Mouse (Mus musculus): ENCODE results near the gene Tmem205. TPM values are rescaled to one million over a fixed set of nuclear protein-coding genes. Genes with fewer than 3 reads are reported as not detected.

The Tmem205 gene
- total RNA-seq, 2 experiments from 2014 or later = 22.7 to 27.6 TPM

DNA sequence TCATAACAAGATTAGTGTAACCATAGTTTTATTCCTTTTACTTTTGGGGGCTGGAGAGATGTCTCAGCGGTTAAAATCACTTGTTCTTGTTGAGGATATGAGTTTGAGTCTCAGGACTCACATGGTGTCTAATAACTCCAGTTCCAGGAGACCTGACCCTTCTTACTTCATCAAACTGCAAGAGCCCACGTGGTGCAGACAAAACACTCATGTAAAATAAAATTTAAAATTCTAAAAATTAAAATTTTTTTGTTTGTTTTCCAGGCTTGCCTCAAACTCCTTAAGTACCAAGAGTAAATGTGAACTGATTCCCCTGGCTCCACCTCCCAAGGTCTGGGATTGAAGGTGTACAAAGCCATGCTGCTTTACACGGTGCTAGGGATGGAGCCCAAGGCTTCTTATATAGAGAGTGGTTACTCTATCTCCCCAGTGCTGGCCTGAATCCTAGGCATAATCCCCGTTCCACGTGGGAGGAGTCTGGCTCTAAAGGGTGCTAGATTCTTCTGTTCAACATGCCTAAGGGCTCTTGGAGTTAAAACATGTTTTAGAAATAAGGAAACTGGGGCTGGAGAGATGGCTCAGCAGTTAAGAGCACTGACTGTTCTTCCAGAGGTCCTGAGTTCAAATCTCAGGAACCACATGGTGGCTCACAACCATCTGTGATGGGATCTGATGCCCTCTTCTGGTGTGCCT is 8.5 kb downstream of the Tmem205 start:
- no peak for DNase-seq
- intact Hi-C loops (cut with DNase I) = no loop called here

DNA sequence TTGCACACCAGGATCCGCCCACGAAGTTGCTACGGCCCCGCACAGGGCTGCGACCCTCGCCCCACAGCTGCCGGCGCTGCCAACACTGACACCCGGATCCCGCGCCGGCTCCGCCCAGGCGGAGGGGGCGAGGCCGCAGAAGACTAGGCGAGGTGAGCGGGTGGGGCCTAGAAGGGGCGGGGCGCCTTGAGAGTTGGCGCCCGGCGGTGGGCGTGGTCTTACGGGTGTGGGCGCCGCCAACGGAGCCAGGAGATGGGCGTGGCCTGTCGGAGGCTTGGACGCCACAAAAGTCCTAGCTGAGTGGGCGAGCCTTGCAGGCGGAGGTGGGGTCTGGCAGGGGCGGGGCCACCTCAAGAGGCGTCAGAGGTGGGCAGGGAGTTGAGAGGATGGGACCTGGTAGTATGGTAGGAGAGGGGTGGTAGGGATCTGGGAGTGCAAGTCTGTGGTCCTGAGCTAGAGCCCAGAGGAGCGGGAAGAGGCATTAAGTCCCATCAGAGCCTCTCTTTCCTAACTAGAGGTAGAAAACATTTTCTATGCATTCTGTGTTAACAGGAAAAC is 9.2 kb downstream of the Tmem205 start, which contains the start of gene Rab3d:
Gene Rab3d, minus strand, starts transcription at position 158 of the 558 bp plus-strand sequence.
- peak; percentile 95 for DNase-seq
- intact Hi-C loops (cut with DNase I) = no loop called here

DNA sequence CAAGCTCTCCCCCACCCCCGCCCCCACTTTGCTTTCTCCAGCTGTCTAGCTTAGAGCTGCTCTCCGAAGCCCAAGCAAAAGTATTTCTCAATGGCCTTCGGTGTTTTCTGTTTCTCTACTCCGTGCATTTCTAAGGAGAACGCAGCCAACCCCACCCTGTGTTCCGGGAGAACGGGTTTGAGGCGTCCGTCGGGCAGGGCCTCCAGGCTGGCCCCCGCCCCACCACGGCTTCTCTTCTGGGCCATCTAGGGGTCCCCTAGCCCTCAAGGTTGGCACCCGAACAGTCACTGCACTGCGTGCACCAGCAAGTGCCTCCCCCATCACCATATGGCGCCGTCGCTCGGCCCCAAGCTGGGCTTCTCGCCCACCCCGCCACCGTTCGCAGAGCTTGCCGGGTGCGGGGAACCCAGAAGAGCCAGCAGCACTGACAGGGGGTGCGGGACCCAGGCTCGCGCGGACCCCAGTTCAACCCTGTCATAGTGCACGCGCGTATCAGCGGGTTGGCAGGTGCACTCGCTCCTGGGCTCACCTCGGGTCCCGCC is 9.8 kb downstream of the Tmem205 start:
- peak in 1 of 2 experiments; percentile 28 for DNase-seq
- intact Hi-C loops (cut with DNase I) = no loop called here

DNA sequence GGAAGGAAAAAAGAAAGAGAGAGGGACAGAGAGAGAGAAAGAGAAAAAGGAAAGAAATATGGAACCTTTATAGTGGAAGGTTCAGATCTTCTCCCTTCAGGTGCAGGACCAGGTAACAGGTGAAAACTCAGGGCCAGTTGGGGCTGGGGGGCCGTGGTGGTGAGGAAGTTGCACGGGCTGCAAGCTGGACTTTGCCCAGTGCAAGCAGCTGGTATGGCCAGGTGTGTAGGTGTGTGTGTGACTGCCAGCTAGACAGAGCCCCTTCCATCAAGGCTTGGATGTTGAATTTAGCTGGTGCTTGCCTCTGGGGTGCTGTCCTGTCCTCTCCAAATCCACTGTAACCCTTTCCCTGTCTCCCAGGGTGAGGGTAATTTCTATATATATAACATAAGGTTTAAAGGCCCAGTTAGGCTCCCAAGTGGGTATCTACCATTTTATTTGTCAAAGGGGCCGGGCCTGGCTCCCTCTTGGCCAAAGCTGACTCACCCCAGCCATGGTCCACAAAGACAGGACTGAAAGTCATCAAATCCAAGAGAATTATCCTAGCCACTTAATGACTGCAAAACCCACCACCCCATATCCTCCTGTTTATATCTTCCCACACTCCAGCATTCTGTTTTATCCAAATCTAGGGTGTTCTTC is 10.4 kb downstream of the Tmem205 start:
- intact Hi-C loops (cut with DNase I) = no loop called here
- no peak for DNase-seq

DNA sequence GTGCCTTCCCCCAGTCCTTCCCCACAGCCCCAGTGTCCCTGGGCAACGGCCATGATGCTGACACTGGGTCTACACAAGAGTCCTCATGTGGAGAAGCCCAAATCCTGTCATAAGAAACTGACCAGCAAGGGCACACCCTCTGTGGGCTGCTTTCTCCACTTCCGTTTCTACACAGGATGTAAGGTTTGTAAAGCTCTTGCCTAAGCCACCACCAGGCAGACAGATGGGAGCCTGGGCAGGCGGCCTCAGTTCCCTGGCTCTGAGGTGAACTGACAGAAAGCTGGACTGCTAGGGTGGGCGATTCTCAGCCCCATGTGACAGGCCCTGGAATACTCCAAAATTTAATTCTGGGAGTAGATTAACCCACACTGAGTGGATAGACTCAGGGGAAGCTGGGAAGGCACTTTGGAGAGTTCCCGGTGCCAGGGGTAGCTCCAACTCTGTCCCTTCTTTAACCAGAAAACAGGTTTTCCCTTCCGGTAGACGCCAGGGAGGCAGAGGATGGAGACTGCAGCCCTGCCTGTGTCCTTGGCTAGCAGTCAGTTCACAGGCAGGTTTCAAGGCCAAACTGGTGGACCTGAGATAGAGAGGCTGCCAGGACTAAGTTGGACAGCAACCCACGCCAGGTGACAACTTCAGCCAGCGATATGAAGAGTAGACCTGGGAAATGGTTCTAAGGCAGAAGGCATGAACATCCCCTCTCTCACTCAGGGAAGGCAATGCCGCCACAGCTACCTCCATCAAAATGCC is 17.7 kb downstream of the Tmem205 start:
- intact Hi-C loops (cut with DNase I) = no loop called here
- DNase-seq = no peak

DNA sequence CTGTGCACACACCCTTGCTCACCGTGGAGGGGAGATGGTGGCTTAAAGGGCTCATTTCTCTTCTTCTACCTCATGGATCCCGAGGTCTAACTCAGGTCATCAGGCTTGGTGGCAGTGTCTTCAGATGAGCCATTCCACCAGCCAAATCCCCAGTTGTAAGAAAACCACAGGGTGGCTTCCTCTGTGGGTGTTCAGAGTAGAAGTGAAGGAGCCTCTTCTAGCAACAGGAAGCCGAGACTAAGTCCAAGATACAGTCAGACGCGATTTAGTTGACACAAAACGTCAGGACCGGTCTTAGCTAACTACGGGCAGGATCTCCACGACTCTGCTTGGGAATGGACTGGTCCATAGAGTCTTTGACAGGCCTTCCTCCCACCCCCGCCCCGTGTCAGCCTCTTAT is 19.1 kb downstream of the Tmem205 start:
- DNase-seq = no peak
- intact Hi-C loops (cut with DNase I) = no loop called here

DNA sequence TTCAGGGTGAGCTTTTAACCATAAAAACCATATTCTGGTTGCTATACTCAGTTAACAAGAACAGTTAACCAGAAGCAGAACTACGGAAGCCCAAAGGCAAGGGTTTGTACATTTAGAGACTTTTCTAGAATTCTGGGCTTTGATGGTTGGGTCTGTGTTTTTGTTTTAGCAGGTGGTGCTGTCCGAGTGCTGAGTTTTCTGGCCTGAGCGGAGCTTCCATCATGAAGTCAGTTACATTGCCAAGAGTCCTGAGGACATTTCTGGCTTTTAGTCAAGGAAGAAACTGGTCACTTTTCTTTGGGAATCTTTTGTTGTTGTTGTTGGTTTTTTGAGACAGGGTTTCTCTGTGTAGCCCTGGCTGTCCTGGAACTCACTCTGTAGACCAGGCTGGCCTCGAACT is 23.3 kb downstream of the Tmem205 start:
- intact Hi-C loops (cut with DNase I) = no loop called here
- no peak for DNase-seq

DNA sequence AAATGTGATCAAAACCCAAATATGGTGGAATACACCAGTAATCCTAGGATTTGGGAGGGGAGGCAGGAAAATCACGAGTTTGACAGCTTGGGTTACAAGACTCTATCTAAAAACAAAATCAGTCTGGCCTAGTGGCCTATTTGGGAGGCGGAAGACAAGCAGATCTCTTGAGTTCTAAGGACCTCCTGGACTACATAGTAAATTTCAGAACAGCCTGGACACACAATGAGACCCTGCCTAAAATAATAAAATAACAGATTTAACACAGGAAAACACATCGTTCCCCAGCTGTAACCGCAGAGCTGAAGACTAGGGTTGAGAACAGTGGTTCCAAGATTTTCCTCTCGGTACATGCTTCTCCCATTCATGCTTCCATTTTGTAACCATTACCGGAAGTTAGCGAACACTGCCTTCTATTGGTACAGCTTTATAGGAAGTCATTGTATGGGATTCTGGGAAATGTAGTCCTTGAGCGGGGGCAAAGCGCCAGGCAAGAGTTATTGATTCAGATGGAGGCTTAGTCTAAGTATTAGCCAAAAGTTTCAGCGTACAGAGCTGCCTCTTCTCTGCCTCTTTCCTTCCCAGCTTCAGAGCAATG is 26.0 kb downstream of the Tmem205 start:
- intact Hi-C loops (cut with DNase I) = no loop called here
- peak; percentile 42 to 72 for DNase-seq

DNA sequence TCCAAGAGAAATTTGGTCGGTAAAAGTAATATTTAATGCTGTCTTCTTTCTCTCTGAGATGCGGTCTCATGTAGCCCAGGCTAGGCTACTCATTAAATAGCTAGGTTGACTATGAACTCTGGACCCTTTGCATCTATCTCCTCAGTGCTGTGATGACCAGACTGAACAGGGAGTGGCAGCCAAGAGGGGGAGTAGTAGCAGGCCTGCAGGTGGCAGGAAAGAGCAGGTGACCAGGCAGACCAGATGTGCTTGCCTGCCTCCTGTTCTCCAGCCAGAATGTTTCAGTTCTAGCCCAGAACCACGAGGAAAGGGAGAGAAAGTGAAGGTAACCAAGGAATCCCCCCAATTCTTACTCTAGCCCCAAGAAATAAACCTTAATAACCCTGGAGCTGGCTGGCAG is 38.1 kb downstream of the Tmem205 start:
- intact Hi-C loops (cut with DNase I) = no loop called here

DNA sequence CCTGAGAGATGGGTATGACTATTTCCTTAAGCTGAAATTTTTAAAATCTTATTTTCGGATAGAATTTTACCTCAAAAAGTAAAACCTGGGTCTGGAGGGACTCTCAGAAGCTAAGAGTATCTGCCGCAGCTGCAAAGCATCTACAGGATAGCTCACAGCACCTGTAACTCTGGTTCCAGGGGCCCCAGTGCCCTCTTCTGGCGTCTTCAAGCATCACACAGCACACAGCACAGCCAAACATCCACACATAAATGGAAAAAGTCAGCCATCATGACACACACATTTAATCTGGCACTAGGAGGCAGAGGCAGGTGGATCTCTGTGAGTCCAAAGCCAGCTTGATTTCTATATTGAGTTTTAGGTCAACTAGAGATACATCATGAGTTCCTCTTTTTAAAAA is 50.8 kb downstream of the Tmem205 start:
- no peak for DNase-seq
- intact Hi-C loops (cut with DNase I) = no loop called here

More for the DNA sequence above, 38.1 kb downstream of the Tmem205 start:
- no peak for DNase-seq

DNA sequence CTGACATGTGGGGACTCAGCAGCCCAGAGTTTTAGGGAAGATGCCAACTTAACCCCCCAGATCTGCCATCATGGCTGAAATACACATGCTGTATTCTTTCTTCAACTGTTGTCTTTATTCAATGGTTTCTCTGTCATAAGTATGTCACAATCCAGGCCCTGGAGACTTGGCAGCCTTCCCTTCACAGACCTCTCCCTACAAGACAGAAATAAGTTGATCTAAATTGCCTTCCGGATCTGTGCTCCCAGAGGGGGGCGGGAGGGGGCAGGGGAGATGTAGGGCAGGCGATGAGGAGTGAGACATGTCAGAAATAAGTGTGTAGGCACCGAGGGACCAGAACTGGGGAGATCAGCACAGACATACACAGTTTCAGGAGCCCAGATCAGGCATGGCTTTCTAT is 55.2 kb downstream of the Tmem205 start:
- DNase-seq = no peak

More for the DNA sequence above, 55.2 kb downstream of the Tmem205 start:
- intact Hi-C loops (cut with DNase I) = loop anchor here (5.0 kb wide), 1 partner anchor 185 kb away; no protein-coding TSS in a partner anchor

Other genes with a start within 250 kb of the Tmem205 start
- 1 to 10 TPM; 3.4 to 3.8 TPM for gene Ldlr, start 204.1 kb downstream of the Tmem205 start, total RNA-seq (2021)
- gene Spc24, start 167.3 kb downstream of the Tmem205 start, total RNA-seq (2021) = 1 to 10 TPM; 4.7 to 6.5 TPM
- gene Kank2, start 128.8 kb downstream of the Tmem205 start, total RNA-seq (2021) = 10 to 100 TPM; 52.6 to 53.3 TPM
- not detected for gene Angptl8, start 92.0 kb downstream of the Tmem205 start, total RNA-seq (2021)
- 10 to 100 TPM; 46.1 to 57.3 TPM for gene Dock6, start 74.9 kb downstream of the Tmem205 start, total RNA-seq (2021)
- gene Rab3d, start 9.4 kb downstream of the Tmem205 start, total RNA-seq (2021) = 1 to 10 TPM; 8.2 to 9.7 TPM
- 1 to 10 TPM; 1.1 to 1.6 TPM for gene Ccdc159, start 85 bp downstream of the Tmem205 start, total RNA-seq (2021)
- 1 to 10 TPM; 1.8 to 2.0 TPM for gene Plppr2, start 9.5 kb upstream of the Tmem205 start, total RNA-seq (2021)
- 1 to 10 TPM; 6.1 to 7.0 TPM for gene Swsap1, start 28.2 kb upstream of the Tmem205 start, total RNA-seq (2021)
- gene Epor, start 36.0 kb upstream of the Tmem205 start, total RNA-seq (2021) = 1 to 10 TPM; 1.6 to 2.5 TPM
- gene Rgl3, start 61.9 kb upstream of the Tmem205 start, total RNA-seq (2021) = 1 to 10 TPM; 1.0 to 1.3 TPM
- under 1 TPM in 1 of 2 experiments, not detected in 1; 0.17 TPM for gene Ccdc151, start 75.1 kb upstream of the Tmem205 start, total RNA-seq (2021)
- gene Prkcsh, start 75.2 kb upstream of the Tmem205 start, total RNA-seq (2021) = 10 to 100 TPM; 66.5 to 66.7 TPM
- 1 to 10 TPM in 1 of 2 experiments, under 1 TPM in 1; 0.12 to 1.1 TPM for gene Elavl3, start 124.5 kb upstream of the Tmem205 start, total RNA-seq (2021)
- not detected for gene Gm49318, start 143.7 kb upstream of the Tmem205 start, total RNA-seq (2021)
- 1 to 10 TPM; 5.3 to 6.4 TPM for gene Zfp653, start 143.8 kb upstream of the Tmem205 start, total RNA-seq (2021)
- 10 to 100 TPM; 91.7 to 91.8 TPM for gene Ecsit, start 157.9 kb upstream of the Tmem205 start, total RNA-seq (2021)
- 1 to 10 TPM; 5.4 to 9.5 TPM for gene Cnn1, start 171.7 kb upstream of the Tmem205 start, total RNA-seq (2021)
- gene Elof1, start 189.6 kb upstream of the Tmem205 start, total RNA-seq (2021) = 10 to 100 TPM; 39.5 to 41.5 TPM
- 1 to 10 TPM; 2.2 to 2.6 TPM for gene Acp5, start 208.2 kb upstream of the Tmem205 start, total RNA-seq (2021)
- gene Pigyl, start 229.3 kb upstream of the Tmem205 start, total RNA-seq (2021) = 10 to 100 TPM; 42.8 to 44.2 TPM